Mouse (Mus musculus) kidney, postnatal 25 days (tissue): Measurements from ENCODE around the gene Prmt9.

Experiments
- DNase-seq, 2 experiments: peaks; one replicate each; pipeline ENCODE4 v3.0.0; 2021; ENCODE audit warnings: mixed read lengths in 2 of 2

Gene Prmt9

DNA sequence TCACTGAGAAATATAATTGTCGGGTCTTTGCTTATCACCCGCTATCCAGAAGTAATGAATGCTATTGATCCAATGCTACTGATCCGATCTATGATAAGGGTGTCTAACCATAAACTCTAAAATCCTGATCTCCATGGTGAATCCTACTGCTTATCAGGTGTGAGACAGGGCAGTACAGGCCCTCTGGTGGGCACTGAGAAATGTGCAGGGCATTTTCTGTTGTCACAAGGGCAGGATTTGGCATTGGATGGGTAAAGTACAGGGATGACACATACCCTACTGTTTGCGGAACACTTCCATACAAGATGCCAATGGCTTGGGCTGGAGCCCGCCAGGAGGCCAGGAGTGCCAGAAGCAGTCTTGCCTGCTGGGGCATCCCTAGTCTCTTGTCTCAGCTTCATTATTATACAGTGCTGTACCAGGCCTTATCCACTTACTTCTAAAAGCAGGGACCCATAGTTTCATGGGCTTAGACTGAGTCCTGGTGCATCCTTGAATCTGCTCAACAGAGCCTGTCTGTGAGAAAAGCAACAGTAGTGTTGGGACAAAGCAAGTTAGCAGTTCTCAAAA, 14.1 kb upstream of the Prmt9 start:
- peak; percentile 64 to 73 for DNase-seq

DNA sequence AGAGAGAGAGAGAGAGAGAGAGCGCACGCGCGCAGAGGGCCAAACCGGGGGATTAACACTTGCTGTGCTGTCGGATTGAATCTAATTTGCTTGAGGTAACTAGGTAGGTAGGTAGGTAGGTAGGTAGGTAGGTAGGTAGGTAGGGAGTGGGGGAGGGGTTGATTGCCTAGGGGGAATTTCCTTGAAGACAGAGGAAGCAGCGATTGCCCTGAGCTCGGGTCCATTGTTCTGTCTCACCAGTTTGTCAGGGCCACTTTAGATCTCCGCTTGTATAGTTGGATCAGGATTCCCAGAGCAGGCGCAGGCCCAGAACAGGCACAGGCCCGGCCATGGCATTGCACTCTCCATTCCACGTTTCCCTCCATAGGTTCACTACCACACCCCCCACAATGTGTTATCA, 12.4 kb upstream of the Prmt9 start:
- no peak for DNase-seq

DNA sequence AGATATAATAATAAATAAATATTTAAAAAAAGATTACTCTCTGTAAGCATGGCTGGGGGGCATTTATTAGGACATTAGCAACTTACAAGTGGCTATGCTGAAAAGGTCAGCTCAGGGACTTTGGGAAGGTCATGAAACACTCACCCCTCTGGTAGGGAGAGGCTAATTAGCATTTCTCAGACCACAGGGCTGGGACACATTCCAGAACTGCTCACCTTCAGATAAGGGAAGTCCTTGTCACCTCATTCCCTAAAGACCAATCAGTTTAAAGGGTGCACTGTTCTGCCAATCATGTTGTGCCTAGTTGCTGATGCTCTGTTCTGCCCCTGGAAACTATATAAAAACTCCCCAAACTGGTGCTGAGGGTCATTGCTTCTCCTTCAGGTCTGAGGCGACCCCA, 10.9 kb upstream of the Prmt9 start:
- DNase-seq: no peak

DNA sequence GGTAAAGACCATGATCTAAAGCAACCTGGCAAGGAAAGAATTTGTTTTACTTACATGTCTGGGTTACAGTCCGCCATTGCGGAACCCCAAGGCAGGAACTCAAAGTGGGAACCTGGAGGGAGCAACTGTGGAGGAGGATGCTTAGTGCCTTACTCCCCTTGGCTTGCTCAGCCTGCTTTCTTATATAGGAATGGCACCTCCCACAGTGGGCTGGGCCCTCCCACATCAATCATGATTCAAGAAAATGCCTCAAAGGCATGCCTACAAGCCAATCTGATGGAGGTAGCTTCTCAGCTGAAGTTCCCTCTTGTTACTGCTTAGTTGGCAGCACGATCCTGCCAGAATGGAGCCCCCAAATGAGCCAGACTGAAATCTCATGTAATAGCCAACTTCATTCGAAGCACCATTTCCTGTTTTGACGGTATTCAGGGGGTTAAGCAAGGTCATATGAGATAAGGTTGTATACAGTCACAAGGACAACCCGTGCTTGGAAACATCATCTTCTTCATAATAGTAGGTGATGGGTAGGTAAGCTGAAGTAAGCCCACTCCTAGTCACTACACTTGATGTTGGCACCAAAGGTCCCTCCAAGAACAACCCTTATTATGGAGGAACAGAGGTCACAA, 5.9 kb upstream of the Prmt9 start:
- no peak for DNase-seq

DNA sequence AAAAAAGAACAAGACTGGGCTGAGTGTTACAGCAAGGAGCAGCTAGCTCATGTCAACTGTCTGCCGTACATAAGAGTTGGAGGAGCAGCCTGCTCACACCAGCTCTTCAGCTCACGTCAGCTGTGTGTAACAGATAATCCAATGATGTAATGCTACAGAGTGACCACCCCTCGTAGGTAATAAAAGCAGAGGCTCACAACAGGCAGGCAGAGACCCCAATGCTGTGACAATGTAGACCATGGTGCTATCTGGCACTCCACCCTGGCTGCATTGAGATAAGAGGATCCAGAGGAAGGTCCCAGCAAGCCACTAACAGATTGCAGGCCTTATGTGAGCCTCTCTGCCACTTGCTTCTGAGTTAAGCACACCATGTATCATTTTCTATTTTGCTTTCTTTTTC, 4.8 kb upstream of the Prmt9 start:
- no peak for DNase-seq

DNA sequence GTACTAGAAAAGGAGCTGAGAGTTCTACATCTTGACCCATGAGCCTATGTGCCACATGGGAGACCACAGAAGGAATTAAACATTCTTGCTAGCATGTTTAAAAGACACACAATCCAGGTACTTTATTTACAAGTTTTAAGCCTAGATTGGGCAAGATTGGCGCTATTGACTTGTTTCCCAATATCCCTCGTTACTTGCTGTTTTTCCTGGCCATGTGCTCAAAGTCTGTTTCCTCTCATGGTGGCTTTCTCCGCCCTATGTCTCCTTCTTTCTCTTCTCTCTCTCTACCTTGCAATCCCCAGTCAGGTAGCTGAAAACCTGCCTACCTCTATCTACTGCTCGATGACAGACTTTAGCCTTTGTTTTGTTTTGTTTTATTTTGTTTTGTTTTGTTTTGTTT, 3.6 kb upstream of the Prmt9 start:
- DNase-seq: no peak

DNA sequence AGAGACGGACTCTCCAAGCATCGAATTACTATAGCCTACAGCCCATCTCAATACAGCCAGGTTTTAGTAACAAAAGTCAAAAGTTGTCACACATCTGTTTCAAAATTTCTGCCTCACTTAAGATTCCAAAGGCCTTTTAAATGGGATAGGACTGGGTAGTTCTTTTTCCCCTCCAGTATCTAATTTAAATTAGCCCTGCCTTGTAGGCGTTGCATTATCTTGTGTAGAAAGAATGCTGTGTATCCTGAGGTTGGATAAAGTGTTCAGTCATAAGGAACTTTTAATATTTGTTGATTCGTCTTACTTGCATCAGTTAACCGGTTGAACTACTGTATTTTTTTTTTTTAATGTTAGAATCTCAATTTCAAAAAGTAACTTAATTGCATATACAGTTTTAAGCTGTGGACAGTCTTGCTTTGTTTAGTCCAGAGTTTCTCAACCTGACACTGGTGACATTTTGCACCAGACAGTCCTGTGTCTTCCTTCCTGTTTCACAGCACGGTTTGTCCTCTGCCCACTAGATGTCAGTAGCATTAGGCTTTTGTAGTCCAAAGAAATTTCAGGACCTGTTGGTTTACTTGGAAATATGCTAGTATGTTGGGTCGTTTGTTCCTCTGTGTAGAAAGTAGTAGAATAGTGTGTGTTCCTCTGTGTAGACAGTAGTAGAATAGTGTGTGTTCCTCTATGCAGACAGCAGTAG, 834 bp downstream of the Prmt9 start:
- peak; percentile 58 for DNase-seq

DNA sequence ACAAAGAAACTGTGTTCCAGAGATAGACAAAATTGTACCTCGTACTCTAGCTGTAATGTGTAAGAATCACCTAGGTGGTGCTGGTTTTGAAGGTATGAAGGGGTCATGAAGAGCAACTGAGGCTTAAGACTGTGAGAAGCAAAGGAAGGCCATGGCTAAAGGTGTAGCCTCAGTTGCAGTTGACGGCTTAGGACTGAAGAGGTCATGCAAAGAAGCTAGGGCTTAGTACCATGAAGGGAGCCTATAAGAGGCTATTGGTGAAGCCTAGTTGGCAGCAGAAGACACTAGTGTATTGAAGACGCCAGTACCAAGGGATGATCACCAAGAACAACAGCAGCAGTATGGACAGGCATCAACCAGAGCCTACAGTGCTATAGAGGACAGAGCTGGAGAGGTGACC, 3.3 kb downstream of the Prmt9 start:
- DNase-seq: no peak

DNA sequence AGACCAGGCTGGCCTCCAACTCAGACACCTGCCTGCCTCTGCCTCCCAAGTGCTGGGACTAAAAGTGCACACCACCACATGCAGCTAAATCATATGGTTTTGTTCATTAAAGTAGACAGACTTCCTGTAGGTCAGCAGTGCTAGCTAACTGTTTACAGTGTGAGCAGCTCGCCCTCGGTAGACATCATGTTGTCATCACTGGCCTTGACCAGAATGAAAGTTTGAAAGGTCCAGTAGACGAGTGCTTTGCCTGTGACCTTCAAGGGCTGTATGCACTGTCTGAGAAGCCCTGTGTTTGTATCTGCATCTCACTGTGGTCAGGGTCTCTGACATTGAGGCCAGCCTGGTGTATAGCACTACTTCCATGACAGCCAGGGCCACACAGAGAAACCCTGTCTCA, 12.2 kb downstream of the Prmt9 start:
- DNase-seq: no peak

DNA sequence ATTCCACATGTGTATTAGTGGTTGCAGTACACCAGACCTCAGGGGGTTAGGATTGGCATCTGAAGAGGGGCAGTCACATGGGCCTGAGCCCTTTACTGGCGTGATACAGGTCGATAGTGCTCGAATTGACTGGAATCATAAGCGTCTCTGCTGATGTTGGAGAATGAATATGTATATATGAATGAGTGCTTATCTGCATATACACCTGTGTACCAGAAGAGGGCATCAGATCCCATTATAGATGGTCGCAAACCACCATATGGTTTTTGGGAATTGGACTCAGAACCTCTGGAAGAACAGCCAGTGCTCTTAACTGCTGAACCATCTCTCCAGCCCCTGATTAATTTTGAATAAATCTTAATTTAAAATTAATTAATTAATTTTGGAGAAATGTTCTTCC, 25.0 kb downstream of the Prmt9 start:
- no peak for DNase-seq

DNA sequence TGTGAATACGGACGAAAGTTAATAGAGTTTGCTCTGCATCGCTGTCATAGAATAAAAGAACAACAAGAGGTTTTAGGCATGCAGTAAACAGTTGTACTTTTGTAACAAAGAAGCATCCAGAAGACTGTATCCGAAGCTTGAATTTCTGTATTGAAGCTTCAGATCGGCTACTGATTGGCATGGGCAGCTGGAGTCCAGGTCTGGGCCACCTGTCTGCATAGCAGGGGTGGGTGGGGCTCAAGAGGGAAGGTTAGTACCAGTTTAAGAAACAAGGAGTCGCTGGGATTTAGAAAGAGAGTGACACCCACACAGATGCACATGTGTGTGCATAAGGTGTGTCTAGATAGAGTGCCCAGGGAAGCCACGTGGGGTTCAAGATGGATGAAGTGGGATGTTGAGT, 28.5 kb downstream of the Prmt9 start:
- DNase-seq: no peak

DNA sequence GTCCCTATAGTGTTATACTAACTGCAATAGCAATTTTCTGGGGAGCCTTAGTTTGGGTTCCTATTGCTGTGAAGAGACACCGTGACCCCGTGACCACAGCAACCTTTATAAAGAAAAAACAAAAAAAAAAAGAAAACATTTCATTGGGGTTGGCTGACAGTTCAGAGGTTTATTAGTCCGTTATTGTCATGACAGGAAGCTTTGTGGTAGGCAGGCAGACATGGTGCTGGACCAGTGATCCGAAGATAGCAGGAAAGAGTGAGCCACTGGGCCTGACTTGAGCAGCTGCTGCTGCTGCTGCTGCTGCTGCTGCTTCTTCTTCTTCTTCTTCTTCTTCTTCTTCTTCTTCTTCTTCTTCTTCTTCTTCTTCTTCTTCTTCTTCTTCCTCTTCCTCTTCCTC, 35.0 kb downstream of the Prmt9 start:
- DNase-seq: no peak

DNA sequence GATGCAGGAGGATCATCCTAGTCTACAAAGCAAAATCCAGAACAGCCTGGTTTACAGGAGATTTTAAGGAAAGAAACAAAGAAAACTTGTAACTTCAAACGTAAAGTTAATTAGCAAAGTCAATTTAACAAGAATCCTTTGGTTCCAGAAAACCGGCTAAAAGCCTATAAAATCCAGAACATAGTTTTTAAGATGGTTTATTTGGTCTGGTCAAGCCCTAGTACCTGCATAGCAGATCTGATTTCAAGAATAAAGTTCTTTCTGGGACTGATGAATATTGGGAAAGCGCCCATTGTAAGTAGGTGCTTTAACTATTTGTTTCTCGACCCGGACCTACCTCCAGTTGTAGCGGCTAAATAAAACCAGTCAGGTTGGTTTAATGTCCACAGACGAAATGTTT, 60.4 kb downstream of the Prmt9 start:
- DNase-seq: no peak

DNA sequence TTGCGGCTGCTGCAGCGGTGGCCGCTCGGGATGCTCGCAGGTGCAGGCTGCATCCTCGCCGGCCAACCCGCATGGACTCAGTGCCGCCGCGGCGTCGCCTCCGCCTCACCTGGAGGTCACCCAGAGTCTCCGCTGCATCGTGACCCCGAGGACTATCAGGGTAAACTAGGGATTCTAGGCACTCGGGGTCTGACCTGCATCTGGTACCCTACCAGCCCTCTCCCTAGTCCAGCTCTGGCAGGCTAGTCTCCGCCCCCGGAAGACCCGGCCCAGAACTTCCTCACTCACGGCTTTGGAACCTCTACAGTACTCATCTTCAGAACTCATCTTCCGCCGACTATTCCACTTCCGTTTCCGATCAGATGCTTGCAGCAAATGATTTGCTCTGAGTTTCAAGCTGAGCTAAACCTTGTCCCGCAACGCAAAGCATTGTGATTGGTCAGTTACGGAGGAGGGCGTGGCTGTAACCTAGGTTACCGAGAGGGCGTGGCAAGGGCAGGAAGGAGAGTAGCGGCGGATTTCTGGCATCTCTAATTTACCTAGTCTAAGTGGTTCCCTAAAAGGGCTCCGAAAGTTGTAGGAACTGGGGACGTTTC, 61.3 kb downstream of the Prmt9 start, which contains the start of gene Tmem184c:
Gene Tmem184c (minus strand): TSS at position 325 of the 596 bp plus-strand sequence.
- peak; percentile 96 to 98 for DNase-seq

DNA sequence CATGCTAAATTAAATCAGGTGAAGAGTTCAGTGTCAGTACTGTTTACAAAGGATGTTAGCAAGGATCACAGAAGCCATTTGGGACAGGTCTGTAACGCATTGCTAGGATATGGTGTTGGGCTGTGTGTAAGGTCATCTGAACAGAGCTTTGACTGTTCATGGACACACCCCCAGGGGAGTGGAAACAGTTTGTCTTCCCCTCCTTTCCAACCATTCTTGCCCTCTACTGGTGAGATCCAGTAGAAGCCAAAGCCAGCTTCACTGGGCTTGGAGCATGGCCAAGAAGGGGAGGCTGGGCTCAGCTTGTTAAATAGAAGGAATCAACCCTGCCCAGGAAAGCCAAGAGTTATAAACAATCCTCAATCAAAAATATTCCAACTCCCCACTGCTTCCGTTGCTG, 68.7 kb downstream of the Prmt9 start:
- peak; percentile 68 to 70 for DNase-seq

DNA sequence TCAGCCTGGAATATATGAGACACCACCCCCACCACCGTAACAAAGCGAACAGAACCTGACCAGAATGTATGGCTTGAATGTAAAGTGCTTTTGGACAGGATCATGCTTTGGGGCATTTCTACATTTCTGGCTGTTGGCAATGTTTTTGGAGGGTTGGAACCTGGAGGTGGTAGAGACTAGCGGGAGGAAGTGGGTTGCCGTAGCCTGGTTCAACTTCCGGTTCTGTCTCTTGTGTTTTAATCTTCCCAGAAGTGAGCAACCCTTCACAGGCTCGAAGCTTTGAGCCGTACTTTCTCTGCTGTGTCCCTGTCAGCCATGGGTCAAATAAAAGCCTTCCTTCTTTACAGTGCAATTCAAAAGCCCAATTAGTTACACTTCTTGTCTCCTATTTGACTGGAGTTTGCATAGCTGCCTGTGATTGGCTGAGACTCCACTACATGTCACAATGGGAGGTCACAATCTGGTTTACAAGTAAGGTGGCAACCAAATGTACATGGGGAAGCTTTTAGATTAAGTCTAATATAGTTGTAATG, 74.5 kb downstream of the Prmt9 start:
- no peak for DNase-seq

DNA sequence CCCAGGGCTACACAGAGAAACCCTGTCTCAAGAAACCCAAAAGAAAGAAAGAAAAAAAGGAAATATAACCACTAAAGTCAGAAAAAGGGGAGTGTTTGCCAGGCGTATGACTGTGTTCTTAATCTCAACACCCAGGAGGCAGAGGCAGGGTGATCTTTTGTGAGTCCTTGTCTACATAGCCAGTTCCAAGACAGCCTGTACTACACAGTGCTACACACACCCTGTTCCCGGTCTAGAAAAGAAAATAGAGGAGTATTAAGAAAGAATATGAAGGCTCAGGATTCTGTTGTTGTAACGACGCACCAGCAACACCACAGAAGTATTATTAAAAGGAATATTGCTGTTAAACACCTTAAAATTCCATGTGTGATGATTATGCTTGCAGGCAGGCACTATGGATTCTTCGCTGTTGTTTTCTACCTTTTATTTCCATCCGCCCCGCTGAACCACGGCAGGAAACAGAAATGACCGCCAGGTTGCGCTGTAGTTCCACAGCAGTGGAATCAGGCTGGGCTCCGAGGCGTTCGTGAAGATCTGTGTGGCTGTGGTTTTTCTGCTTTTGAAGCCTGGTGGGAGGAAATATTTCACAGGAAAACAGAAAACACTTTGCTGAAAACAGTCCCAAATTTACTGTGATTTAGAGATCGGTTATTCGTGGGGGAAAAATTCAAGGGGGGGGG, 80.8 kb downstream of the Prmt9 start:
- peak; percentile 74 to 89 for DNase-seq

DNA sequence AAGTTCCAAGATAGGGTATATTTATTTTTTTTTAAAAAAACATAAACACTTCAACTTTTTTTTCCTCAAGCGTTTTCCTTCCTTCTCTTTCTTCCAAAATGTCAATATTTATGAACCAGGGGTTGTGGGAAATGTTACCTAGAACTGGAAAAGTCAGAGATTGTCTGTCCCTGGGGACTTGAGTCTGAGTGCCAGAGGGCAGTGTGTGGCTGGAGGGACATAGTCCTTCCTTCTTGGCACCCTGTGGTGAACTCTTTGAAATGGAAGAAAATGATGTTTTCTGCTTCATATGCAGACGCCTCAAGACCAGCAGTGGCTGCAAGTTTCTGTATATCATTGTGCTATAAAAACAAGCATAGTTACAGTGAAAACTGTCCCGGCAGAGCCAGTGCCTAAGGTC, 81.5 kb downstream of the Prmt9 start:
- DNase-seq: no peak
